Mouse (Mus musculus) thymus, postnatal 0 days (tissue): ENCODE data around the gene 1520401A03Rik. TPM values are rescaled to one million over a fixed set of nuclear protein-coding genes. Genes with fewer than 3 reads are reported as not detected.
A peak's percentile ranks its signal among the peaks of the same experiment; 100 is the strongest.

Experiments
- DNase-seq: peaks from one replicate; pipeline ENCODE4 v3.0.0-alpha.2; 2015; ENCODE audit warnings: low spot score
- polyA plus RNA-seq: library from polyadenylated mRNA; unstranded; fragments of >200 nt; fragmentation: Nextera tagmentation; extraction: Ambion mirVana; gene quantifications from 2 replicates; pipeline ENCODE4 v1.2.1, GENCODE M21; 2015

1520401A03Rik gene
- polyA plus RNA-seq, 1 experiment from 2014 or later: 0.77 TPM

GRCm38 (mm10) chr17:23672761-23673160, 49.8 kb downstream of the 1520401A03Rik start:
- no peak for DNase-seq

- DNase-seq: no peak
These were observed 51.1 kb downstream of the 1520401A03Rik start for GRCm38 (mm10) chr17:23671519-23671918.

GRCm38 (mm10) chr17:23670516-23671074, 52.0 kb downstream of the 1520401A03Rik start:
- DNase-seq: no peak

GRCm38 (mm10) chr17:23665511-23665910, 57.1 kb downstream of the 1520401A03Rik start:
- DNase-seq: no peak

GRCm38 (mm10) chr17:23664556-23665021, 58.0 kb downstream of the 1520401A03Rik start:
- DNase-seq: peak; percentile 71

- DNase-seq: peak; percentile 30
These were observed 61.1 kb downstream of the 1520401A03Rik start for GRCm38 (mm10) chr17:23661526-23661925.

GRCm38 (mm10) chr17:23660876-23661200, 61.7 kb downstream of the 1520401A03Rik start:
- no peak for DNase-seq

- DNase-seq: peak; percentile 26
These were observed 62.3 kb downstream of the 1520401A03Rik start, which contains the start of gene Bicdl2 for GRCm38 (mm10) chr17:23660117-23660875. Gene Bicdl2, plus strand, starts transcription at chr17:23660506.

- DNase-seq: no peak
These were observed 64.1 kb downstream of the 1520401A03Rik start for GRCm38 (mm10) chr17:23658450-23658849.

Other genes starting within 250 kb of the 1520401A03Rik start
- gene Vmn2r117, start 243.1 kb downstream of the 1520401A03Rik start, polyA plus RNA-seq: not detected in 2 replicates
- 14.6 and 14.9 TPM in 2 replicates for gene Zfp213, start 158.5 kb downstream of the 1520401A03Rik start, polyA plus RNA-seq
- 1.5 and 1.7 TPM in 2 replicates for gene Zfp13, start 123.3 kb downstream of the 1520401A03Rik start, polyA plus RNA-seq
- gene Zscan10, start 121.9 kb downstream of the 1520401A03Rik start, polyA plus RNA-seq: 0.05 and 0.08 TPM in 2 replicates
- gene Mmp25, start 77.5 kb downstream of the 1520401A03Rik start, polyA plus RNA-seq: 0.59 and 1.1 TPM in 2 replicates
- gene Bicdl2, start 62.3 kb downstream of the 1520401A03Rik start, polyA plus RNA-seq: 0.58 and 0.99 TPM in 2 replicates
- 62.0 and 70.7 TPM in 2 replicates for gene Hcfc1r1, start 49.2 kb downstream of the 1520401A03Rik start, polyA plus RNA-seq
- gene Thoc6, start 48.9 kb downstream of the 1520401A03Rik start, polyA plus RNA-seq: 47.3 and 50.7 TPM in 2 replicates
- 6.0 and 9.4 TPM in 2 replicates for gene Tnfrsf12a, start 45.3 kb downstream of the 1520401A03Rik start, polyA plus RNA-seq
- 0.39 and 0.45 TPM in 2 replicates for gene Cldn6, start 43.5 kb downstream of the 1520401A03Rik start, polyA plus RNA-seq
- 0.57 and 1.3 TPM in 2 replicates for gene Cldn9, start 38.8 kb downstream of the 1520401A03Rik start, polyA plus RNA-seq
- gene Pkmyt1, start 3.6 kb upstream of the 1520401A03Rik start, polyA plus RNA-seq: 35.9 and 40.1 TPM in 2 replicates
- 6.1 and 7.6 TPM in 2 replicates for gene Paqr4, start 18.1 kb upstream of the 1520401A03Rik start, polyA plus RNA-seq
- 7.2 and 7.3 TPM in 2 replicates for gene Kremen2, start 23.1 kb upstream of the 1520401A03Rik start, polyA plus RNA-seq
- 37.7 and 41.0 TPM in 2 replicates for gene Flywch1, start 48.8 kb upstream of the 1520401A03Rik start, polyA plus RNA-seq
- gene Flywch2, start 63.3 kb upstream of the 1520401A03Rik start, polyA plus RNA-seq: 13.4 and 14.6 TPM in 2 replicates
- gene Srrm2, start 67.7 kb upstream of the 1520401A03Rik start, polyA plus RNA-seq: 318 and 508 TPM in 2 replicates
- gene Elob, start 106.4 kb upstream of the 1520401A03Rik start, polyA plus RNA-seq: 1,085 and 1,139 TPM in 2 replicates
- 0.40 and 0.48 TPM in 2 replicates for gene Prss33, start 113.3 kb upstream of the 1520401A03Rik start, polyA plus RNA-seq
- gene Prss32, start 121.1 kb upstream of the 1520401A03Rik start, polyA plus RNA-seq: 0.12 and 0.14 TPM in 2 replicates
- 0.28 and 0.42 TPM in 2 replicates for gene Prss41, start 121.4 kb upstream of the 1520401A03Rik start, polyA plus RNA-seq
- not detected in 2 replicates for gene Prss21, start 145.3 kb upstream of the 1520401A03Rik start, polyA plus RNA-seq
- gene Dcpp1, start 158.1 kb upstream of the 1520401A03Rik start, polyA plus RNA-seq: 3.0 TPM in 2 replicates
- gene Dcpp2, start 158.1 kb upstream of the 1520401A03Rik start, polyA plus RNA-seq: 0.65 and 1.1 TPM in 2 replicates
- 1.9 and 3.2 TPM in 2 replicates for gene Dcpp3, start 194.7 kb upstream of the 1520401A03Rik start, polyA plus RNA-seq
- 1.6 and 1.8 TPM in 2 replicates for gene Sbp, start 218.9 kb upstream of the 1520401A03Rik start, polyA plus RNA-seq
- gene Sbpl, start 232.5 kb upstream of the 1520401A03Rik start, polyA plus RNA-seq: 2.8 and 3.9 TPM in 2 replicates